Mouse (Mus musculus): Measurements from ENCODE around the gene Matn1. TPM values are rescaled to one million over a fixed set of nuclear protein-coding genes. Genes with fewer than 3 reads are reported as not detected.

The Matn1 gene
- 0.22 TPM for polyA plus RNA-seq (2015; fragmentation: Illumina TruSeq; extraction: RNeasy Lipid Tissue Mini Kit (QIAGEN cat#74804); ENCODE audit: low read depth, low replicate concordance)

GRCm38 (mm10) chr4:130944112-130944511, at the start of gene Matn1:
Gene Matn1, plus strand, starts transcription at chr4:130944385.

GRCm38 (mm10) chr4:130913077-130913476, 31.1 kb upstream of the Matn1 start, which contains the start of gene Laptm5:
Gene Laptm5, plus strand, starts transcription at chr4:130913125.

Other genes with a start within 250 kb of the Matn1 start
- 97.2 TPM for gene Sdc3, start 151.8 kb upstream of the Matn1 start, polyA plus RNA-seq (2015; fragmentation: Illumina TruSeq; extraction: RNeasy Lipid Tissue Mini Kit (QIAGEN cat#74804); ENCODE audit: low read depth, low replicate concordance)
- gene Laptm5, start 31.3 kb upstream of the Matn1 start, polyA plus RNA-seq (2015; fragmentation: Illumina TruSeq; extraction: RNeasy Lipid Tissue Mini Kit (QIAGEN cat#74804); ENCODE audit: low read depth, low replicate concordance): 30.6 TPM

All from brain, adult 10 weeks (tissue).